Mouse (Mus musculus): ENCODE measurements around the gene Polr2m.

GRCm38 (mm10) chr9:71453352-71453751 lies 32.4 kb downstream of the Polr2m start:
- no peak for TF ChIP-seq ZC3H11A (IDR thresholded peaks at IDR 0.05; ENCODE audit: borderline replicate concordance, low read depth, low read length)
- no peak for TF ChIP-seq ZNF384 (IDR thresholded peaks at IDR 0.05; ENCODE audit: low read depth, low read length)
- TF ChIP-seq MAFK (IDR thresholded peaks at IDR 0.05; ENCODE audit: insufficient read depth, low read depth, low read length), result no peak
- TF ChIP-seq CHD2 (IDR thresholded peaks at IDR 0.05; ENCODE audit: low read depth, low read length), result no peak
